Mouse (Mus musculus) kidney, postnatal 14 days (tissue): ENCODE measurements at regions not wholly inside any gene's neighbourhood (a gene's known extent, or its start where the extent isn't known, plus 50 kb on each side); places are given as distances from the start of the nearest gene placed in this dataset.

ENCODE experiments used
- DNase-seq: peaks from one replicate; pipeline ENCODE4 v3.0.0; 2022; ENCODE audit warnings: mixed read lengths

DNA sequence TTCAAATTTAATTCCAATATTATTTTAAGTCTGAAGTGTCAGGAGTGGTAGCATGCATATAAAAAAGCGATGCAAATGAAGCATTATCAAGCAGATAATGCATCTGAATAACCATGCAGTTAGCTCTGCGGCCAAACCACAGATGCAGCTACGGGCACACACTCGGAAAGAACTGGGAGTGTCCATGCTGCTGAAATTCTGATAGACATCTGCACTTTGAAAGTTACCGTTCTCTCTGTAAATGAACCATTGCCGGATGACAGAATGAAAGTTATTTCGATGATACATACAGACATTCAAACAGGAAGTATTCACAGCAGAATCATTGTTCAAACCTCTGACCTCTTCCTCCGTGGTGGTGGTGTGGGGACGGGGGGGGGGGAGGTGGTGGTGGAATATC is 271.6 kb downstream of the Rpl36a-ps1 start:
- DNase-seq: no peak

- no peak for DNase-seq
Measured at GRCm38 (mm10) chr14:98721033-98721432, 273.1 kb downstream of the Rpl36a-ps1 start.

DNA sequence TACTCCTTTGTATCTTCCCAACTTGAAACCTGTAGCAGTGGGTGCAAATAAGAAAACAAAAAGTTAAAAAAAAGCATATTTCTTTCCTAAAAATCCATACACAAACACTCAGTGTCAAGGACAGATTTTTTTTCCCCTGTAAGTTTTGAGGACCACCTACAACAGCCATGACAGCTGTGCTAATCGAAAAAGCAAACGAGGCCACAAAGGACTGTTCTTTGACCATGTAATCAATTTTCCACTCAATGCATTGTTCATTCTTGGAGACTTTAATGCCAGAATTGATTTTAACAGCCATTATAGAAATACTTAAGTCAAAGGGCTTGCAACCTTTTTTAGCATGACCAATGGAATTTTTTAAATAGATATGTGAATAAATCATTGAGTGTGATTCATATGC is 286.1 kb downstream of the Rpl36a-ps1 start:
- no peak for DNase-seq

- DNase-seq: no peak
Measured at GRCm38 (mm10) chr14:98707574-98707973, 286.5 kb downstream of the Rpl36a-ps1 start.

- DNase-seq: no peak
Measured at GRCm38 (mm10) chr14:98703289-98703688, 290.8 kb downstream of the Rpl36a-ps1 start.

- DNase-seq: no peak
Measured at GRCm38 (mm10) chr14:98656533-98656932, 337.6 kb downstream of the Rpl36a-ps1 start.

- DNase-seq: no peak
Measured at GRCm38 (mm10) chr14:98654191-98654809, 339.8 kb downstream of the Rpl36a-ps1 start.

DNA sequence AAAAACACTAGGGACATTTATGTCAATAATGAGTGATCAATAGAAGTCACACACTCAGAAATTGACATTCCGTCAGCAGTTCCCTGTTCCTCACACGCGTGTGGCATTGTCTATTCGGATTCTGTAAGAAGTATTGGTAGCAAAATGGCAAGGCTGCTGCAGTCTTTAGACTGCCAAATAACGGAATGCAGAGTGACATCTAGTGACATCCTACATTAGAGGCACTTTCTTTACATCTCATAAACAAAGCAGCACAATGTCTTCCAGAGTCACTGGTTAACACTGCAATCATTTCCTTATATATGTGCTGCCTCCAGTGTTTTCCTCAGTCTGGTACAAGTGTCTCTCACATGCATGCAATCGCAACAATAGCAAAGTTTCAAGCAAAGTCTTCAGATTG is 342.9 kb downstream of the Rpl36a-ps1 start:
- no peak for DNase-seq

DNA sequence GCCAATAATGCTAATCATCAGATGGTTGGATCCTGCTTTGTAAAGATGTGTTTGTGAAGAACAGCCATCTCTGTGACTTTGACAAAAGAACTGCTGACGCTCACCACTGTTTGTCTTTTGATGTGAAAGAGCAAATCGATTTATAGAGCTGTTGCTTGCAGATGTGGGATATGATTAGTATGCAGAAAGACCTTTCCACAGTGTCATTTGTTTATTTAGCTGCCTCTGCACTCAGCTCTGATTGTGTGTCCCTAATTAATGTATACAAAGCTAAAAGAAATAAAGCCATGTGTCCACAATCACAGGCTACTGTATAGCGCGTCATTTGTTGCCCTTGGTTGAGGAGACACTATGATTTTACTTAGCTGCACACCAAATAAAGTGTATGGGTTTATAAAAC is 343.6 kb downstream of the Rpl36a-ps1 start:
- DNase-seq: no peak

- DNase-seq: no peak
Measured at GRCm38 (mm10) chr14:98647614-98648013, 346.5 kb downstream of the Rpl36a-ps1 start.

DNA sequence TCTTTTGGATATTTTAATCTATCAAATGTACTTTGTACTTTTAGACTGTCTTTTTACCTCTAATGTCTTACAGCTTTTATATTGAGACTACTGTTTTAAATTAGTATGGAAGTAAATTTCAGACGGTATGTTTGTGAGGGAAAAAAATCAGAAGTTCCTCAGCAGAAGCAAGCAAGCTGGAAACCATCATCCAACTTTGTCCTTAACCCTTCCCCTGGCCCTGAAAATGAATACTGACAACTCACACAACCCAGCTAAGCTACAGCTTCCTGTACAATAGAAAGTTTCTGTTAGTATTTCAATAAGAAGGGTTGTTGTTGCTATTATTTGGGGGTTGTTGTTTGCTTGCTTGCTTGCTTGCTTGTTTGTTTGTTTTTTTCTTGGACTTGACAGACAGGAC is 350.4 kb downstream of the Rpl36a-ps1 start:
- no peak for DNase-seq

DNA sequence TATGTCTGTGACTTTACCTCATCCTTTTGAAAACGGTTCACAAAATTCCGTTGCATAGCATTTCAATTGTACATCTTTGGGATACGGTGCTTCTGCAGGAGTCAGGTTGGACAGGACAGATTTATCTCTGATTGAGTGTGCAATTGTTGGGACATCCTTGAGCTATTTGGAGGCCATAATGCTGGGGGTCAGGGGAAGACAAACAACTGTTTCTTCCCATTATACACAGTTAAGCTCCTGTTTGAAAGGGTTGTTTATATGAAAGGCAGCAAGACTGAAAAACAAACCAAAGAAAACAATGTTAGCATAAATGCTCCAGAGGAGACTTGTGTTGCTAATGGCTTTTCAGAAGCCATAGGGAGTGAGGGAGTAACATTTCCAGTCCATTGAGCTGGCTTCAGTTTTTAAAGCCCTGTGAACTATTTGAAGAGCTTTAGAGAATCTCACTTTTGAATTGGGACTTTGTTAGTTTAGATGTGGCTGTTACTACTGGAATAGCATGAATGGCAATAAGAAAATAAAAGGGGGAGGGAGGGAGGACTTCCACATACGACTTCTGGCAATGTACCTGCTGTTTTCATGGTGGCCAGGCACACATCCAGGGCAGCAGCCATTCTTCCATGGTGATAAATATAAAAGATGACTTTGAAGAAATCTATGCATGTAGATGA is 351.3 kb downstream of the Rpl36a-ps1 start:
- DNase-seq: no peak

DNA sequence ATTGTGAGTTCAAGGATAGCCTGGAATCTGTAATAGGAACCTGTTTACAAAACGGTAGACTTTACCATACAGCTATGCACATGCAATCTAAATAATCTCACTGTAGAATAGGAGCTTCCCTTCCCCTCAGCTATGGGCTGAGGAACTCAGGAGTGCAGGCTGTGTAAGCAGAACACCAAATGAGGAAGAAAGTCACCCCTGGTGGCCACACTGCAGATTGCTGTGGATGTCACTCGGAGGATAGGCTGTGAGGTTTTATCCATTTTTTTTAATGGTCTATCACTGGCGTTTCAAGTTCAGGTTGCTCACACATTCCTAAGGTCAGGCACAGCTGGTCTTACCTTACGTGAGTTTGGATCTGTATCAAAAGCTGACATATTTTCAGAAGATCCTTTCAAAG is 365.1 kb downstream of the Rpl36a-ps1 start:
- no peak for DNase-seq

- no peak for DNase-seq
Measured at GRCm38 (mm10) chr14:98626476-98626875, 367.6 kb downstream of the Rpl36a-ps1 start.

GRCm38 (mm10) chr14:98625867-98626266 is 368.3 kb downstream of the Rpl36a-ps1 start:
- DNase-seq: no peak

DNA sequence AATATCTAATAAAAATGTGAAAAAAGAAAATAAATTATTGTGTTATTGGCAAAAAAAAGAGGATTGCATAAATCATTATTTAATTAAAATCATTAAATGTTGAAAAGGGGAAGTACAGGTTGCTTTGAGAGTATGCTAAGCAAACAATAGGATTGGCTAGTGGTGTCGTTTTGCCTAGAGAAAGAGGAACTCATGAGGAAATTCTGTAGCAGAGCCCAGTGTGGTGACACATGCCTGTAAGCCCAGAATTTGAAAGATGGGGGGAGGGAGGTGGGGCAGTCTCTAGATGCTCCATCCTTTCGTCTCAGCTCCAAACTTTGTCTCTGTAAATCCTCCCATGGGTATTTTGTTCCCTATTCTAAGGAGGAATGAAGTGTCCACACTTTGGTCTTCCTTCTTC is 388.3 kb downstream of the Rpl36a-ps1 start:
- no peak for DNase-seq

DNA sequence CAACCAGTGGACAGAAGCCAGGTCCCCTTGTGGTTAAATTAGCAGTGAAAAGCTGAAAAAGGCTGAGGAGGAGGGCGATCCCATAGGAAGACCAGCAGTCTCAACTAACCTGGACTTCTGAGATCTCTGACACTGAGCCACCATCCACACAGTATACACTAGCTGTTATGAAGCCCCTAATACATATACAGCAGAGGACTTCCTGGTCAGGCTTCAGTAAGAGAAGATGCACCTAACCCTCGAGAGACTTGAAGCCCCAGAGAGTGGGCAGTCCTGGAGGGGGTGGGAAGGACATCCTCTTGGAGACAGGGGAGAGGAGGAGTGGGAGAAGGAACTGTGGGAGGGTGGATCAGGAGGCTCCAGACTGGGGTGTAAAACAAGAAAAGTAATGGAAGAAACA is 397.9 kb downstream of the Rpl36a-ps1 start:
- no peak for DNase-seq

DNA sequence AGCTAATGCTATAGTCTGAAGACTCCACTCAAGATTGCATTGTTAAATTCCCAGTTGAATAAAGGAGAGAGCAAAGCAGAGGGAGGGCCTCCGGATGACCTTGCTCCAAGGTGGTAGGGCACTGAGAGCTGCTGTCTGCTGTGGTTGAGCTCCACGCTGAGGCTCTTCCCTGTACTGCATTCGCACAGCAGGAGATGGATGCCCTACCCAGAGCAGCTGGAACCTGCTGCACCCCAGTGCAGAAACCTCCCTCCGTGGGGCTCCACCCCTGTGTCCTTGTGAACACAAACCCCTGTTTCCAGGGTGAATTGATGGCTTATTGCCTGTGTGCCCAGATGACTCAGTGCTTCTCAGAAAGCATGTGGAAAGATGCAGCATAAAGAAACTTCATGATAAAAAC is 404.3 kb downstream of the Rpl36a-ps1 start:
- DNase-seq: peak; percentile 20

- DNase-seq: no peak
Measured at GRCm38 (mm10) chr14:98571644-98572043, 402.1 kb upstream of the Dach1 start.

- DNase-seq: no peak
Measured at GRCm38 (mm10) chr14:98562002-98562401, 392.4 kb upstream of the Dach1 start.

DNA sequence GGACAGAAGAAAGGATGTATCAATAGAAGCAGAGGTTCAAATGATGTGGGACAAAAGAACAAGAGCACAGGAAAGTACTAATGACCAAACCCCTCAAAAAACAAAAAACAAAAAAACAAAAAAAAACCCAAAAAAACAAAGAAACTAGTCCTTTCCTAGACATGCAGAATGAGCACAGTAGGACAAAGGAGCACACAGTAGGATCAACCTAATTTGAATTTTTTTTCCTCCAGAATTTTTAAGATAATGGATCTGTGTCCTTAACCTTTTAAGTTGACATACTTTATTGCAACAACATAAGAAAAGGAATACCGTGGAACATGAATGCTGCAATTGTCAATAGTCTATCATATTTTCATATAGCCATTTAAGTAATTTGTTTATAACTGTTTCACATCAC is 370.2 kb upstream of the Dach1 start:
- DNase-seq: no peak

DNA sequence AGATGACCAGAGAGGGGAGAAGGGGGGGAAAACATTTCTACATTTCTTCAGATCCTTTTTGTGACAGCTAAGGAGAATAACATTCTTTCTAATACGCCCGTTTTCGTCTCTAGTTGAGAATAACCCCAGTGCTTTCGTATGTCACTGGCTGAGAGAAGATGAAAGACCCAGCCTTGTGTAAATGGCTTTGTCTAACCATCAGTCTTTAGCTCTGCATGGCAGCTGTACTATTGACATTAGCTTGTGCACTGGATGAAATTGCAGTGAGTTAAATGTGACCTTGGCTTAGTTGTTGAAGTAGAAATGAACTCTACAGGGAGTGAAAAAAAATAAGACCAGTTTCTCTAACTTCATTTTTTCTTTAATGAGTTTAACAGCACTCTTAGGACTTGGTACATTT is 368.7 kb upstream of the Dach1 start:
- DNase-seq: no peak

GRCm38 (mm10) chr14:98533600-98533999 is 364.0 kb upstream of the Dach1 start:
- no peak for DNase-seq

DNA sequence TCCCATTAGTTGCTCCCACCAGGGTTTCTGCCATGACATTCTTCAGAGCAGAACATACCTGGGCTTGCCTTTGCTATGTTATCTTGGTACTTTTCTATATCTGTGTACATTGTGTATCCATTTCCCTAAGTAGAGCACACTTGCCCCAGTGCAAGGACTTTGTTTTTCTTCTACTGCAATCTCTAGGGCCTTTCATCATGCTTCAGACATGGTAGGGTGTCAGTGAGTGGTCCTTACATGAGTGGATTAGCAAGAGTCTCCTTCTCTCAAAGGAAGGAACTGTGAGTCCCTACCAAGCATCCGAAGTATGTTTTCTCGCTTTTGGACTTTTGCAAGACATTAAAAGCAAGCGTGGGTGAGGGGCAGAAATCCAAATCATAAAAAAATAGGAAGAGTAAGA is 351.4 kb upstream of the Dach1 start:
- DNase-seq: no peak

GRCm38 (mm10) chr14:98505321-98505720 is 335.8 kb upstream of the Dach1 start:
- DNase-seq: no peak
